Mouse (Mus musculus) MEL (cell line): Measurements from ENCODE around the gene Cntnap5c. TPM values are rescaled to one million over a fixed set of nuclear protein-coding genes. Genes with fewer than 3 reads are reported as not detected.

ENCODE experiments used
- DNase-seq: peaks from one replicate; pipeline ENCODE4 v3.0.0; 2011; ENCODE audit warnings: low read depth, low spot score
- H3K27ac ChIP-seq: 2 replicates; pipeline ENCODE4 v1.5.1; 2012; ENCODE audit warnings: low read depth, mild to moderate bottlenecking, control low read depth, low read length, moderate library complexity; ENCODE audit not compliant: control insufficient read depth
- H3K27me3 ChIP-seq, 2 experiments: fragments of 150-350 bp in 1 of 2; sonication (generic) in 1 of 2; 2 replicates each; pipeline ENCODE4 v1.6.1; 2012; ENCODE audit warnings: low read length in 2 of 2, mild to moderate bottlenecking in 2 of 2, improper control_type of control experiment in 1 of 2, moderate library complexity in 1 of 2; ENCODE audit not compliant: insufficient read depth in 2 of 2, control insufficient read depth in 1 of 2
- H3K36me3 ChIP-seq, 2 experiments: 2 replicates each; pipeline ENCODE4 v1.6.1; 2012 to 2014; ENCODE audit warnings: low read length in 2 of 2, improper control_type of control experiment in 1 of 2, inconsistent platforms in 1 of 2, mild to moderate bottlenecking in 1 of 2; ENCODE audit not compliant: insufficient read depth in 2 of 2, control insufficient read depth in 1 of 2
- H3K4me1 ChIP-seq, 2 experiments: fragments of 150-350 bp in 1 of 2; sonication (generic) in 1 of 2; 2 replicates each; pipeline ENCODE4 v1.6.1; 2012; ENCODE audit warnings: low read length in 2 of 2, improper control_type of control experiment in 1 of 2, mild to moderate bottlenecking in 1 of 2; ENCODE audit not compliant: insufficient read depth in 2 of 2, control insufficient read depth in 1 of 2
- H3K4me3 ChIP-seq, 2 experiments: fragments of 150-350 bp in 1 of 2; sonication (generic) in 1 of 2; 2 replicates each; pipeline ENCODE4 v1.5.1; 2012; ENCODE audit warnings: low read depth in 2 of 2, low read length in 2 of 2, mild to moderate bottlenecking in 2 of 2, moderate library complexity in 2 of 2, control low read depth in 1 of 2, improper control_type of control experiment in 1 of 2; ENCODE audit not compliant: control insufficient read depth in 1 of 2, insufficient read depth in 1 of 2
- H3K79me2 ChIP-seq: 2 replicates; pipeline ENCODE4 v1.6.1; 2012; ENCODE audit warnings: mild to moderate bottlenecking, low read length, moderate library complexity; ENCODE audit not compliant: control insufficient read depth, poor library complexity, insufficient read depth
- H3K9ac ChIP-seq: 2 replicates; pipeline ENCODE4 v1.6.1; 2012; ENCODE audit warnings: low read depth, mild to moderate bottlenecking, control low read depth, low read length, moderate library complexity; ENCODE audit not compliant: control insufficient read depth, poor library complexity, severe bottlenecking
- H3K9me3 ChIP-seq: fragments of 150-350 bp; sonication (generic); replicated peaks from 2 replicates; pipeline ENCODE4 v1.6.1; 2012; ENCODE audit warnings: mild to moderate bottlenecking, low read length, improper control_type of control experiment, moderate library complexity; ENCODE audit not compliant: insufficient read depth
- CHD1 ChIP-seq: IDR thresholded peaks from 2 replicates; pipeline ENCODE4 v1.6.1; 2012; ENCODE audit warnings: low read depth, mild to moderate bottlenecking, inconsistent platforms, low read length, improper control_type of control experiment
- CHD2 ChIP-seq: IDR thresholded peaks from 2 replicates; pipeline ENCODE4 v1.6.1; 2011; ENCODE audit warnings: low read length, improper control_type of control experiment
- CTCF ChIP-seq, 3 experiments: IDR thresholded peaks in 2 of 3; conservative IDR thresholded peaks in 1 of 3; 2 replicates each; pipeline ENCODE4 v1.5.1; 2011 to 2012; ENCODE audit warnings: low read length in 3 of 3, low read depth in 2 of 3, mild to moderate bottlenecking in 2 of 3, improper control_type of control experiment in 1 of 3, inconsistent platforms in 1 of 3, mixed read lengths in 1 of 3, moderate library complexity in 1 of 3; ENCODE audit not compliant: control insufficient read depth in 1 of 3, insufficient read depth in 1 of 3, poor library complexity in 1 of 3, severe bottlenecking in 1 of 3
- E2F4 ChIP-seq: IDR thresholded peaks from 2 replicates; pipeline ENCODE4 v1.6.1; 2011; ENCODE audit warnings: low read depth, low read length, improper control_type of control experiment, borderline replicate concordance
- EP300 ChIP-seq, 2 experiments: IDR thresholded peaks; 2 replicates each; pipeline ENCODE4 v1.6.1; 2011; ENCODE audit warnings: improper control_type of control experiment in 2 of 2, low read length in 2 of 2, low read depth in 1 of 2, mild to moderate bottlenecking in 1 of 2
- GABPA ChIP-seq: IDR thresholded peaks from 2 replicates; pipeline ENCODE4 v1.6.1; 2012; ENCODE audit warnings: low read depth, mild to moderate bottlenecking, inconsistent platforms, low read length, improper control_type of control experiment, moderate library complexity
- GATA1 ChIP-seq: IDR thresholded peaks from 2 replicates; pipeline ENCODE4 v1.6.1; 2011; ENCODE audit warnings: low read depth, low read length, improper control_type of control experiment
- JUND ChIP-seq: IDR thresholded peaks from 2 replicates; pipeline ENCODE4 v1.6.1; 2011; ENCODE audit warnings: low read depth, mild to moderate bottlenecking, improper control_type of control experiment, low read length
- KAT2A ChIP-seq: conservative IDR thresholded peaks from 2 replicates; pipeline ENCODE4 v1.6.1; 2012; ENCODE audit warnings: low read depth, low read length, improper control_type of control experiment, inconsistent platforms
- MAX ChIP-seq: IDR thresholded peaks from 2 replicates; pipeline ENCODE4 v1.6.1; 2011; ENCODE audit warnings: low read length, improper control_type of control experiment
- MAZ ChIP-seq: IDR thresholded peaks from 2 replicates; pipeline ENCODE4 v1.6.1; 2012; ENCODE audit warnings: low read depth, mild to moderate bottlenecking, inconsistent platforms, low read length, improper control_type of control experiment
- MXI1 ChIP-seq: IDR thresholded peaks from 2 replicates; pipeline ENCODE4 v1.6.1; 2011; ENCODE audit warnings: mild to moderate bottlenecking, low read depth, low read length, improper control_type of control experiment
- MYB ChIP-seq: IDR thresholded peaks from 2 replicates; pipeline ENCODE4 v1.6.1; 2011; ENCODE audit warnings: mild to moderate bottlenecking, low read depth, low read length, improper control_type of control experiment
- NELFE ChIP-seq: IDR thresholded peaks from 2 replicates; pipeline ENCODE4 v1.6.1; 2011; ENCODE audit warnings: low read depth, low read length, improper control_type of control experiment
- NRF1 ChIP-seq: IDR thresholded peaks from 2 replicates; pipeline ENCODE4 v1.6.1; 2014; ENCODE audit warnings: low read depth, mild to moderate bottlenecking, inconsistent platforms, low read length, improper control_type of control experiment, moderate library complexity; ENCODE audit not compliant: poor library complexity, insufficient read depth, severe bottlenecking
- POLR2A ChIP-seq, 2 experiments: IDR thresholded peaks; 2 replicates each; pipeline ENCODE4 v1.6.1; 2011 to 2012; ENCODE audit warnings: low read length in 2 of 2, mild to moderate bottlenecking in 2 of 2, control low read depth in 1 of 2, improper control_type of control experiment in 1 of 2, low read depth in 1 of 2, moderate library complexity in 1 of 2; ENCODE audit not compliant: control insufficient read depth in 1 of 2, insufficient read depth in 1 of 2, poor library complexity in 1 of 2
- POLR2AphosphoS2 ChIP-seq: IDR thresholded peaks from 2 replicates; pipeline ENCODE4 v1.6.1; 2011; ENCODE audit warnings: low read length, improper control_type of control experiment
- POLR2AphosphoS5 ChIP-seq: IDR thresholded peaks from 2 replicates; pipeline ENCODE4 v1.6.1; 2012; ENCODE audit warnings: low read depth, borderline replicate concordance, mild to moderate bottlenecking, inconsistent platforms, low read length, moderate library complexity, mixed read lengths
- RAD21 ChIP-seq: IDR thresholded peaks from 2 replicates; pipeline ENCODE4 v1.6.1; 2011; ENCODE audit warnings: mild to moderate bottlenecking, low read depth, low read length, improper control_type of control experiment
- RCOR1 ChIP-seq: IDR thresholded peaks from 2 replicates; pipeline ENCODE4 v1.6.1; 2012; ENCODE audit warnings: low read depth, mild to moderate bottlenecking, inconsistent platforms, low read length, improper control_type of control experiment
- SIN3A ChIP-seq: IDR thresholded peaks from 2 replicates; pipeline ENCODE4 v1.6.1; 2012; ENCODE audit warnings: low read length, improper control_type of control experiment, inconsistent platforms
- SMC3 ChIP-seq: IDR thresholded peaks from 2 replicates; pipeline ENCODE4 v1.6.1; 2011; ENCODE audit warnings: low read depth, low read length, improper control_type of control experiment
- TAL1 ChIP-seq: IDR thresholded peaks from 2 replicates; pipeline ENCODE4 v1.6.1; 2012; ENCODE audit warnings: mild to moderate bottlenecking, inconsistent platforms, low read length, moderate library complexity, mixed read lengths
- TBP ChIP-seq: IDR thresholded peaks from 2 replicates; pipeline ENCODE4 v1.8.0; 2011; ENCODE audit warnings: low read depth, low read length, improper control_type of control experiment
- TCF12 ChIP-seq: IDR thresholded peaks from 2 replicates; pipeline ENCODE4 v1.6.1; 2014; ENCODE audit warnings: low read depth, mild to moderate bottlenecking, inconsistent platforms, low read length, improper control_type of control experiment, moderate library complexity
- UBTF ChIP-seq: IDR thresholded peaks from 2 replicates; pipeline ENCODE4 v1.6.1; 2012; ENCODE audit warnings: low read depth, mild to moderate bottlenecking, inconsistent platforms, low read length, improper control_type of control experiment, moderate library complexity, borderline replicate concordance; ENCODE audit not compliant: insufficient read depth
- USF1 ChIP-seq: IDR thresholded peaks from 2 replicates; pipeline ENCODE4 v1.6.1; 2014; ENCODE audit warnings: low read depth, mild to moderate bottlenecking, inconsistent platforms, low read length, improper control_type of control experiment, moderate library complexity
- USF2 ChIP-seq, 2 experiments: IDR thresholded peaks; 2 replicates each; pipeline ENCODE4 v1.6.1; 2011 to 2012; ENCODE audit warnings: improper control_type of control experiment in 2 of 2, low read length in 2 of 2, borderline replicate concordance in 1 of 2, inconsistent platforms in 1 of 2, low read depth in 1 of 2, mild to moderate bottlenecking in 1 of 2; ENCODE audit not compliant: insufficient read depth in 1 of 2
- ZKSCAN1 ChIP-seq: IDR thresholded peaks from 2 replicates; pipeline ENCODE4 v1.6.1; 2012; ENCODE audit warnings: low read depth, mild to moderate bottlenecking, inconsistent platforms, low read length, improper control_type of control experiment, moderate library complexity
- ZMIZ1 ChIP-seq: IDR thresholded peaks from 2 replicates; pipeline ENCODE4 v1.6.1; 2012; ENCODE audit warnings: low read depth, mild to moderate bottlenecking, inconsistent platforms, low read length, improper control_type of control experiment, moderate library complexity
- ZNF384 ChIP-seq: IDR thresholded peaks from 2 replicates; pipeline ENCODE4 v1.6.1; 2012; ENCODE audit warnings: low read depth, mild to moderate bottlenecking, inconsistent platforms, low read length, improper control_type of control experiment
- polyA plus RNA-seq, 2 experiments: library from polyadenylated mRNA; stranded (reverse) in 1 of 2; unstranded in 1 of 2; fragments of >175 nt in 1 of 2; fragments of >200 nt in 1 of 2; gene quantifications; 2 replicates each; pipeline versions ENCODE4 v1.2.1 to v1.2.4; 2012; ENCODE audit warnings: low replicate concordance in 2 of 2, low read depth in 1 of 2; ENCODE audit not compliant: insufficient read length in 2 of 2, insufficient read depth in 1 of 2, missing spikeins in 1 of 2
- total RNA-seq: library from RNA; depleted of rRNA; stranded (reverse); fragments of 300-350 nt; gene quantifications from 2 replicates; pipeline ENCODE4 v1.2.3, GENCODE M21; 2012

The Cntnap5c gene
- total and polyA plus RNA-seq, 3 experiments, result not detected

DNA sequence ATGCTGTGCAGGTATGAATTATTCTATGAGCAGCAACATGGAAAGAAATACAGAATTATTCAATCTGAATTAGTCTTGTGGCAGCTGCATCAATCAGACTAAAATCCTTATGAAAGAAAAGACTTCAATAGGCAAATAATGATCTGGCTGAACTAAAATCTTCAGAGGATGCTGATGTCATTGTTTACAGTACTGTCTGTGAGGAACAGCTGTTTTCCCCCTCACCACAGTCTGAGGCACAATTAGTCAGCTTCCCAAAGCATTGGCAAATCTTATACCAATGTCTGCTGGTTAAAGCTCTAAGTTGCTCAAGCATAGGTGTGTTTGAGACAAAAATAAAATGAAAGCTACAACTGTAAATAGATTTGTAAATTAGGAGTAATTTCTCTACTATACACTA is 2.1 kb upstream of the Cntnap5c start:
- Histone ChIP-seq H3K9me3 (no peaks in the 10 kb centered on the region), H3K27me3 (no peaks in the 10 kb centered on the region)
- no peak for TF ChIP-seq CTCF (IDR thresholded peaks at IDR 0.05 in 2 of 3, conservative IDR thresholded peaks at IDR 0.05 in 1 of 3; ENCODE audit: control insufficient read depth in 1 of 3, insufficient read depth in 1 of 3, low read depth in 2 of 3, low read length in 3 of 3, poor library complexity in 1 of 3, severe bottlenecking in 1 of 3)
- no peak for TF ChIP-seq POLR2AphosphoS2
- TF ChIP-seq NRF1, result no peak
- TF ChIP-seq RCOR1, result no peak
- TF ChIP-seq E2F4, result no peak
- TF ChIP-seq GABPA, result no peak
- TF ChIP-seq NELFE, result no peak
- no peak for TF ChIP-seq POLR2A (IDR thresholded peaks at IDR 0.05; ENCODE audit: control insufficient read depth in 1 of 2, insufficient read depth in 1 of 2, low read depth in 1 of 2, low read length in 2 of 2, poor library complexity in 1 of 2)
- no peak for TF ChIP-seq TBP
- TF ChIP-seq ZKSCAN1, result no peak
- no peak for TF ChIP-seq USF2 (IDR thresholded peaks at IDR 0.05; ENCODE audit: borderline replicate concordance in 1 of 2, insufficient read depth in 1 of 2, low read depth in 1 of 2, low read length in 2 of 2)
- no peak for TF ChIP-seq TCF12
- no peak for TF ChIP-seq MXI1
- TF ChIP-seq EP300 (IDR thresholded peaks at IDR 0.05; ENCODE audit: low read depth in 1 of 2, low read length in 2 of 2), result no peak
- no peak for TF ChIP-seq UBTF
- TF ChIP-seq TAL1, result no peak
- TF ChIP-seq MYB, result no peak
- TF ChIP-seq, all 39 proteins: peak for 0
- no peaks in the 10 kb centered on the region for H3K36me3 ChIP-seq
- H3K9ac ChIP-seq, result no peak overlapping the region
- no peaks in the 10 kb centered on the region for H3K79me2 ChIP-seq
- H3K27ac ChIP-seq, result no peak overlapping the region
- DNase-seq, result no peak
- no peak overlapping the region for H3K4me3 ChIP-seq
- H3K4me1 ChIP-seq, result no peaks in the 10 kb centered on the region

DNA sequence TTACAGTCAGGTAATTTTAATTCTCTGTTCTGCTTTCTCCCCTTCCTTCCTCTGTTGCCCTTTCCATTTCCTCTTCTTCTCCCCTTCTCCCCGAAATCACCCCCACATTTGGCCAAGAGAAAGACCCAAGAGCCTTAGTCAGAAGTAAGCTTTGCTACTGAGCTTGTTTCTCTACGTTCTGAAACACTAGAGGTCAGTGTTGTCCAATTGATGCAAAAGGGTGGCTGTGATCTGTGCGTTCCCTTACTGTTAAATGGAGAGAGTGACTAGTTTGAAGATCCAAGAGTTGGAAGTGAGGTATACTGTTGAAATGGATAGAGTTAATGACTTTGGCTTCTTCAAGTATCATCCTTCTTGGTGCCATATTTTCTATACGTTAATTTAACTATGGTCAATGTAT is 1.5 kb downstream of the Cntnap5c start:
- H3K9me3 ChIP-seq, result no peaks in the 10 kb centered on the region
- DNase-seq, result peak; percentile 23
- no peaks in the 10 kb centered on the region for H3K4me1 ChIP-seq
- H3K36me3 ChIP-seq, result no peaks in the 10 kb centered on the region
- H3K27me3 ChIP-seq, result no peaks in the 10 kb centered on the region
- no peak overlapping the region for H3K4me3 ChIP-seq
- H3K27ac ChIP-seq, result no peak overlapping the region
- H3K79me2 ChIP-seq, result no peaks in the 10 kb centered on the region
- no peak overlapping the region for H3K9ac ChIP-seq
- TF ChIP-seq POLR2AphosphoS5 (no peak), SIN3A (no peak), CTCF (IDR thresholded peaks at IDR 0.05 in 2 of 3, conservative IDR thresholded peaks at IDR 0.05 in 1 of 3; ENCODE audit: control insufficient read depth in 1 of 3, insufficient read depth in 1 of 3, low read depth in 2 of 3, low read length in 3 of 3, poor library complexity in 1 of 3, severe bottlenecking in 1 of 3) (peak in 2 of 3 experiments; percentile 11 to 46; a peak in 2 of 6 replicates), CHD1 (no peak), POLR2AphosphoS2 (no peak), JUND (no peak), MAZ (no peak), GATA1 (no peak), UBTF (no peak), MYB (no peak), ZNF384 (no peak), KAT2A (no peak), SMC3 (peak; percentile 33), NRF1 (no peak), ZMIZ1 (no peak), CHD2 (no peak), USF2 (IDR thresholded peaks at IDR 0.05; ENCODE audit: borderline replicate concordance in 1 of 2, insufficient read depth in 1 of 2, low read depth in 1 of 2, low read length in 2 of 2) (no peak), RAD21 (peak; percentile 36), USF1 (no peak), POLR2A (IDR thresholded peaks at IDR 0.05; ENCODE audit: control insufficient read depth in 1 of 2, insufficient read depth in 1 of 2, low read depth in 1 of 2, low read length in 2 of 2, poor library complexity in 1 of 2) (no peak), TAL1 (no peak), MAX (no peak)
